Mouse (Mus musculus): ENCODE data around the gene Atp6v0d1. TPM values are rescaled to one million over a fixed set of nuclear protein-coding genes. Genes with fewer than 3 reads are reported as not detected.

The Atp6v0d1 gene
- total and polyA plus RNA-seq, 3 experiments: 48.8 to 53.6 (median 51.0) TPM

- dilution Hi-C loops (cut with MboI; ENCODE audit: extremely low pct_ligation_motif_present, extremely low pct_unique_long_range_greater_than_20kb, low sequenced_read_pairs): no loop called here
- H3K4me2 ChIP-seq (ENCODE audit: insufficient read depth, low read depth, poor library complexity, severe bottlenecking): no peak overlapping the region
- H3K4me1 ChIP-seq (ENCODE audit: control insufficient read depth in 1 of 2, insufficient read depth in 2 of 2): peaks cover 0 to 9% of the 10 kb centered on the region in 2 experiments; a peak in 2 of 4 replicates
- H3K27ac ChIP-seq (ENCODE audit: insufficient read depth, low read depth): no peak overlapping the region
- H3K9me3 ChIP-seq (replicated peaks; ENCODE audit: low read length): no peaks in the 10 kb centered on the region
- H3K36me3 ChIP-seq (replicated peaks in 1 of 2; ENCODE audit: control insufficient read depth in 1 of 2, insufficient read depth in 1 of 2, low read length in 1 of 2): peaks cover 33 to 90% of the 10 kb centered on the region in 2 experiments
- TF ChIP-seq SIN3A (IDR thresholded peaks at IDR 0.05; ENCODE audit: low read length): no peak
- TF ChIP-seq ZKSCAN1 (IDR thresholded peaks at IDR 0.05; ENCODE audit: borderline replicate concordance, low read depth, low read length): no peak
- TF ChIP-seq PAX5 (IDR thresholded peaks at IDR 0.05; ENCODE audit: low read length): no peak
- no peak for TF ChIP-seq CHD2 (IDR thresholded peaks at IDR 0.05; ENCODE audit: low read length)
- TF ChIP-seq SMC3 (IDR thresholded peaks at IDR 0.05; ENCODE audit: low read depth, low read length): no peak
- no peak for TF ChIP-seq E2F4 (IDR thresholded peaks at IDR 0.05; ENCODE audit: insufficient replicate concordance, low read depth, low read length)
- TF ChIP-seq ZNF384 (IDR thresholded peaks at IDR 0.05; ENCODE audit: low read depth, low read length): no peak
- TF ChIP-seq NELFE (IDR thresholded peaks at IDR 0.05; ENCODE audit: low read depth, low read length): no peak
- TF ChIP-seq MAZ (IDR thresholded peaks at IDR 0.05; ENCODE audit: low read depth, low read length): no peak
- TF ChIP-seq ELF1 (IDR thresholded peaks at IDR 0.05; ENCODE audit: low read depth, low read length): no peak
- no peak for TF ChIP-seq ZC3H11A (IDR thresholded peaks at IDR 0.05; ENCODE audit: low read depth, low read length)
- no peak for TF ChIP-seq TBP (conservative IDR thresholded peaks at IDR 0.05; ENCODE audit: low read depth, low read length)
- no peak for TF ChIP-seq GABPA (IDR thresholded peaks at IDR 0.05; ENCODE audit: insufficient replicate concordance, low read depth, low read length)
- TF ChIP-seq ETS1 (conservative IDR thresholded peaks at IDR 0.05; ENCODE audit: low read depth, low read length): no peak
- TF ChIP-seq MAX (IDR thresholded peaks at IDR 0.05; ENCODE audit: low read length): no peak
- no peak for TF ChIP-seq MEF2A (IDR thresholded peaks at IDR 0.05; ENCODE audit: borderline replicate concordance, low read depth, low read length)
- no peak overlapping the region for H3K4me3 ChIP-seq (replicated peaks in 1 of 3; ENCODE audit: low read depth in 2 of 3, low read length in 2 of 3, poor library complexity in 1 of 3)
- in situ Hi-C loops (cut with MboI; ENCODE audit: low pct_ligation_motif_present, low pct_unique_long_range_greater_than_20kb, low sequenced_read_pairs): loop anchor here (5.0 kb wide), 1 partner anchor 33 kb away; no protein-coding TSS in a partner anchor
- no peaks in the 10 kb centered on the region for H3K27me3 ChIP-seq (replicated peaks)
- H3K79me2 ChIP-seq (replicated peaks; ENCODE audit: control insufficient read depth, extremely low read depth, insufficient read depth, poor library complexity, severe bottlenecking): no peaks in the 10 kb centered on the region
- H3K9ac ChIP-seq (ENCODE audit: insufficient read depth, low read depth): no peak overlapping the region
- DNase-seq (ENCODE audit: extremely low read depth): no peak
These were observed 36.6 kb downstream of the Atp6v0d1 start for GRCm38 (mm10) chr8:105529271-105529670.

DNA sequence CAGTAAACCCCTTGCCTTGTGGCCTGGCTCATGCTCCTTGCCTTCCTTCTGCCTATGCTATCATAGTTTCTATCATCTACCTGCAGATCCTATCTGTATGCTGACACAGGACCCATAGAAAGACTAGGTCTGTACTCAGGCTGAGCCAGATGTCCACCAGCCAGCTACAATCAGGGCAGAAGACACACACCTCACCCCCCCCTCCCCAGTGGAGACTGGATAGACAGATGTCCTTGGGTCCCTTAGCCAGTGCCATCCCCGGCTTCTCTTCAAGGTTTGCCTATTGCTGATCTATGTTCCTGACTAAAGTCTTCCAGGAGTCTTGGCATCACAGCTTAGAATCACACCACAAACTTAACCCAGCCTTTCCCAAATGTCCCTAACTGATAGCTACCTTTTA, 37.6 kb downstream of the Atp6v0d1 start:
- no peak for TF ChIP-seq ZC3H11A (IDR thresholded peaks at IDR 0.05; ENCODE audit: low read depth, low read length)
- no peak for TF ChIP-seq UBTF (IDR thresholded peaks at IDR 0.05; ENCODE audit: low read depth, low read length)
- TF ChIP-seq KAT2A (IDR thresholded peaks at IDR 0.05; ENCODE audit: insufficient replicate concordance, low read length): no peak
- TF ChIP-seq ZMIZ1 (IDR thresholded peaks at IDR 0.05; ENCODE audit: low read depth, low read length): no peak
- no peak for TF ChIP-seq CHD2 (IDR thresholded peaks at IDR 0.05; ENCODE audit: low read length)
- no peak for TF ChIP-seq HCFC1 (IDR thresholded peaks at IDR 0.05; ENCODE audit: low read depth, low read length)
- TF ChIP-seq SMC3 (IDR thresholded peaks at IDR 0.05; ENCODE audit: low read depth, low read length): no peak
- TF ChIP-seq TBP (conservative IDR thresholded peaks at IDR 0.05; ENCODE audit: low read depth, low read length): no peak
- TF ChIP-seq GABPA (IDR thresholded peaks at IDR 0.05; ENCODE audit: insufficient replicate concordance, low read depth, low read length): no peak
- no peak for TF ChIP-seq RCOR1 (conservative IDR thresholded peaks at IDR 0.05; ENCODE audit: low read depth, low read length)
- no peak for TF ChIP-seq MAX (IDR thresholded peaks at IDR 0.05; ENCODE audit: low read length)
- no peak overlapping the region for H3K4me2 ChIP-seq (ENCODE audit: insufficient read depth, low read depth, poor library complexity, severe bottlenecking)
- no peak for DNase-seq (ENCODE audit: extremely low read depth)
- H3K79me2 ChIP-seq (replicated peaks; ENCODE audit: control insufficient read depth, extremely low read depth, insufficient read depth, poor library complexity, severe bottlenecking): no peaks in the 10 kb centered on the region
- in situ Hi-C loops (cut with MboI; ENCODE audit: low pct_ligation_motif_present, low pct_unique_long_range_greater_than_20kb, low sequenced_read_pairs) (loop anchor here (5.0 kb wide), 1 partner anchor 34 kb away; no protein-coding TSS in a partner anchor), dilution Hi-C loops (cut with MboI; ENCODE audit: extremely low pct_ligation_motif_present, extremely low pct_unique_long_range_greater_than_20kb, low sequenced_read_pairs) (no loop called here)
- no peak overlapping the region for H3K4me3 ChIP-seq (replicated peaks in 1 of 3; ENCODE audit: low read depth in 2 of 3, low read length in 2 of 3, poor library complexity in 1 of 3)
- no peak overlapping the region for H3K27ac ChIP-seq (ENCODE audit: insufficient read depth, low read depth)
- no peaks in the 10 kb centered on the region for H3K9me3 ChIP-seq (replicated peaks; ENCODE audit: low read length)
- H3K36me3 ChIP-seq (replicated peaks in 1 of 2; ENCODE audit: control insufficient read depth in 1 of 2, insufficient read depth in 1 of 2, low read length in 1 of 2): peaks cover 33 to 94% of the 10 kb centered on the region in 2 experiments
- no peak overlapping the region for H3K9ac ChIP-seq (ENCODE audit: insufficient read depth, low read depth)
- H3K4me1 ChIP-seq (ENCODE audit: control insufficient read depth in 1 of 2, insufficient read depth in 2 of 2): peaks cover 0 to under 1% of the 10 kb centered on the region in 2 experiments; a peak in 1 of 4 replicates
- H3K27me3 ChIP-seq (replicated peaks): no peaks in the 10 kb centered on the region
